Mouse (Mus musculus): ENCODE data around the gene Fam189a1. TPM values are rescaled to one million over a fixed set of nuclear protein-coding genes. Genes with fewer than 3 reads are reported as not detected.

The Fam189a1 gene
- total RNA-seq (2014; fragmentation: Nextera tagmentation) (not detected in 2 replicates), total RNA-seq (2017) (not detected in 2 replicates)

GRCm38 (mm10) chr7:65156514-65156911 lies at the start of gene Fam189a1:
Gene Fam189a1, minus strand, starts transcription at chr7:65156570.
- ATAC-seq (replicated peaks; ENCODE audit: poor library complexity, severe bottlenecking): no peak; the same call in 1 of the 2 replicates

GRCm38 (mm10) chr7:65206021-65206420 lies 49.7 kb upstream of the Fam189a1 start:
- ATAC-seq (replicated peaks; ENCODE audit: poor library complexity, severe bottlenecking): no peak

- no peak for ATAC-seq (replicated peaks; ENCODE audit: poor library complexity, severe bottlenecking)
Observed at GRCm38 (mm10) chr7:65202719-65203118, 46.3 kb upstream of the Fam189a1 start.

GRCm38 (mm10) chr7:65180694-65181093 lies 24.3 kb upstream of the Fam189a1 start:
- ATAC-seq (replicated peaks; ENCODE audit: poor library complexity, severe bottlenecking): no peak

GRCm38 (mm10) chr7:65170762-65171161 lies 14.4 kb upstream of the Fam189a1 start:
- no peak for ATAC-seq (replicated peaks; ENCODE audit: poor library complexity, severe bottlenecking)

- ATAC-seq (replicated peaks; ENCODE audit: poor library complexity, severe bottlenecking): no peak
Observed at GRCm38 (mm10) chr7:65157031-65158025, 958 bp upstream of the Fam189a1 start.

- no peak; the same call in 1 of the 2 replicates for ATAC-seq (replicated peaks; ENCODE audit: poor library complexity, severe bottlenecking)
Observed at GRCm38 (mm10) chr7:65155628-65156513, 499 bp downstream of the Fam189a1 start.

- ATAC-seq (replicated peaks; ENCODE audit: poor library complexity, severe bottlenecking): no peak
Observed at GRCm38 (mm10) chr7:65154576-65154975, 1.8 kb downstream of the Fam189a1 start.

- no peak for ATAC-seq (replicated peaks; ENCODE audit: poor library complexity, severe bottlenecking)
Observed at GRCm38 (mm10) chr7:65153846-65154245, 2.5 kb downstream of the Fam189a1 start.

- no peak for ATAC-seq (replicated peaks; ENCODE audit: poor library complexity, severe bottlenecking)
Observed at GRCm38 (mm10) chr7:65151526-65151925, 4.8 kb downstream of the Fam189a1 start.

- ATAC-seq (replicated peaks; ENCODE audit: poor library complexity, severe bottlenecking): no peak
Observed at GRCm38 (mm10) chr7:65149040-65149439, 7.3 kb downstream of the Fam189a1 start.

GRCm38 (mm10) chr7:65144881-65145280 lies 11.5 kb downstream of the Fam189a1 start:
- no peak for ATAC-seq (replicated peaks; ENCODE audit: poor library complexity, severe bottlenecking)

- ATAC-seq (replicated peaks; ENCODE audit: poor library complexity, severe bottlenecking): no peak
Observed at GRCm38 (mm10) chr7:65141907-65142698, 14.3 kb downstream of the Fam189a1 start.

- no peak for ATAC-seq (replicated peaks; ENCODE audit: poor library complexity, severe bottlenecking)
Observed at GRCm38 (mm10) chr7:65140832-65141231, 15.5 kb downstream of the Fam189a1 start.

GRCm38 (mm10) chr7:65140099-65140498 lies 16.3 kb downstream of the Fam189a1 start:
- ATAC-seq (replicated peaks; ENCODE audit: poor library complexity, severe bottlenecking): no peak

GRCm38 (mm10) chr7:65123766-65124165 lies 32.6 kb downstream of the Fam189a1 start:
- no peak for ATAC-seq (replicated peaks; ENCODE audit: poor library complexity, severe bottlenecking)

GRCm38 (mm10) chr7:65116903-65117302 lies 39.5 kb downstream of the Fam189a1 start:
- ATAC-seq (replicated peaks; ENCODE audit: poor library complexity, severe bottlenecking): no peak

GRCm38 (mm10) chr7:65115366-65115765 lies 41.0 kb downstream of the Fam189a1 start:
- no peak for ATAC-seq (replicated peaks; ENCODE audit: poor library complexity, severe bottlenecking)

- ATAC-seq (replicated peaks; ENCODE audit: poor library complexity, severe bottlenecking): no peak
Observed at GRCm38 (mm10) chr7:65111664-65112063, 44.7 kb downstream of the Fam189a1 start.

- no peak for ATAC-seq (replicated peaks; ENCODE audit: poor library complexity, severe bottlenecking)
Observed at GRCm38 (mm10) chr7:65105566-65105965, 50.8 kb downstream of the Fam189a1 start.
